Mouse (Mus musculus): ENCODE results near the gene Hspb9.

DNA sequence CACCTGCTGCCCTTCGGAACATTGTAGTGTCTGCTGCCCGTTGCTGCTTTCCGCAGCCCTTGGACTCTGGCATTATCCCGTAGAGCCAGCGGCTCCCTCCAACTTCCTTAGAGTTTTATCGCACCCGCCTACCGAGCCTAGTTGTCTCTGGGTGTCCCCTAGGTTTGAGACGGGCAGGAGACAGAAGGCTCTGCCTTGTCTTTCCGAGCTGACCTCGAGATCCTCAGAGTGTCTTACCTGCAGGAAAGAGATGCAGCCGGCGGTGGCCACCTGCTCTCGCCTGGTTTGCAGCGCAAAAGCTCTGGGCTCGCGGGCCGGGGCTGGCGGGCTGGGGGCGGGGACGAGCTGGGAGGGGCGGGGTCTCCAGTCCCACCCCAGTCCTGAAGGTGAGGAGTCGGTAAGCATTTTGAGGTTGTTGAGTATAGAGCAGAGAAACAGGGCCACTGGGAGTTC, 21.5 kb upstream of the Hspb9 start, which contains the start of gene Zfp385c:
- TF ChIP-seq POLR2A (IDR thresholded peaks at IDR 0.05; ENCODE audit: control insufficient read depth in 1 of 2, insufficient read depth in 1 of 2, low read depth in 1 of 2, low read length in 2 of 2, poor library complexity in 1 of 2) (no peak), POLR2AphosphoS2 (IDR thresholded peaks at IDR 0.05; ENCODE audit: low read length) (no peak), CTCF (IDR thresholded peaks at IDR 0.05 in 2 of 3, conservative IDR thresholded peaks at IDR 0.05 in 1 of 3; ENCODE audit: control insufficient read depth in 1 of 3, insufficient read depth in 1 of 3, low read depth in 2 of 3, low read length in 3 of 3, poor library complexity in 1 of 3, severe bottlenecking in 1 of 3) (no peak), TCF12 (IDR thresholded peaks at IDR 0.05; ENCODE audit: low read depth, low read length) (no peak), CHD1 (IDR thresholded peaks at IDR 0.05; ENCODE audit: low read depth, low read length) (no peak), ETS1 (IDR thresholded peaks at IDR 0.05; ENCODE audit: low read depth, low read length) (no peak), ZNF384 (IDR thresholded peaks at IDR 0.05; ENCODE audit: low read depth, low read length) (no peak)
